Mouse (Mus musculus) heart, embryonic 10.5 days (tissue): ENCODE results near the gene Dlx6. TPM values are rescaled to one million over a fixed set of nuclear protein-coding genes. Genes with fewer than 3 reads are reported as not detected.

Experiments used
- DNase-seq: peaks from one replicate; pipeline ENCODE4 v3.0.0-alpha.2; 2017; ENCODE audit warnings: low spot score
- H3K27ac ChIP-seq: fragments of 300-500 bp; sonication (generic); 2 replicates; pipeline ENCODE4 v1.5.1; 2016; ENCODE audit warnings: mild to moderate bottlenecking
- H3K27me3 ChIP-seq: fragments of 300-500 bp; sonication (generic); 2 replicates; pipeline ENCODE4 v1.6.1; 2016; ENCODE audit warnings: mild to moderate bottlenecking; ENCODE audit not compliant: poor library complexity, insufficient read depth, severe bottlenecking
- H3K36me3 ChIP-seq: fragments of 300-500 bp; sonication (generic); 2 replicates; pipeline ENCODE4 v1.6.1; 2016; ENCODE audit warnings: mild to moderate bottlenecking, moderate library complexity
- H3K4me1 ChIP-seq: fragments of 300-500 bp; sonication (generic); 2 replicates; pipeline ENCODE4 v1.6.1; 2016; ENCODE audit warnings: mild to moderate bottlenecking
- H3K4me3 ChIP-seq: fragments of 300-500 bp; sonication (generic); 2 replicates; pipeline ENCODE4 v1.5.1; 2016; ENCODE audit warnings: mild to moderate bottlenecking, moderate library complexity
- H3K9me3 ChIP-seq: fragments of 300-500 bp; sonication (generic); 2 replicates; pipeline ENCODE4 v1.6.1; 2016; ENCODE audit warnings: mild to moderate bottlenecking, moderate library complexity
- WGBS: fragments of 180-500 bp; shearing (Covaris S2); methylation state at CpG from one replicate; pipeline ENCODE4 v1.1.7; 2016; 5-methylcytosine and 5-hydroxymethylcytosine counted together
- polyA plus RNA-seq: library from polyadenylated mRNA; unstranded; fragments of >200 nt; fragmentation: Nextera tagmentation; extraction: Ambion mirVana; gene quantifications from 2 replicates; pipeline ENCODE4 v1.2.1, GENCODE M21; 2016

Dlx6 gene
- polyA plus RNA-seq, 1 experiment from 2014 or later, result 0.23 TPM

DNA sequence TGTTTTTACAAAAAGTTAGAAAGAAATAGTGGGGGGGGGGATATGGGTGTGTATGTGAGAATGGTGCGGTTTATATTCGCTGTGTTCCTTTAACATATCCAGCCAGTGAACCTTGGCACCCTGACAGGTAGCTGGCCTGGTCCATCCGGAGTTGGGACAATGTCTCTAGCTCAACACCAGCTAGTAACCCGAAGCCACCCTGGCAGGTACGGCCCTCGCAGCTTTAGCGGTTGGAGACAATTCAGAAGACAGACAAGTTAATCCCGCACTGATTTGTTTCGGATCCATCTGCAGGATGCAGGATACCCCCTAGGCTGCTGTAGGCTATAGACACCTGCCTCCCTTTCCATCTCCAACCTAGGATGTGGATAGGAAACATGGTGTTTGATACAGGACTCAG, 9.0 kb upstream of the Dlx6 start:
- under 1% methylated on average over 9 of the region's 9 CpGs for WGBS
- peaks cover 100% of the 10 kb centered on the region for H3K27me3 ChIP-seq

DNA sequence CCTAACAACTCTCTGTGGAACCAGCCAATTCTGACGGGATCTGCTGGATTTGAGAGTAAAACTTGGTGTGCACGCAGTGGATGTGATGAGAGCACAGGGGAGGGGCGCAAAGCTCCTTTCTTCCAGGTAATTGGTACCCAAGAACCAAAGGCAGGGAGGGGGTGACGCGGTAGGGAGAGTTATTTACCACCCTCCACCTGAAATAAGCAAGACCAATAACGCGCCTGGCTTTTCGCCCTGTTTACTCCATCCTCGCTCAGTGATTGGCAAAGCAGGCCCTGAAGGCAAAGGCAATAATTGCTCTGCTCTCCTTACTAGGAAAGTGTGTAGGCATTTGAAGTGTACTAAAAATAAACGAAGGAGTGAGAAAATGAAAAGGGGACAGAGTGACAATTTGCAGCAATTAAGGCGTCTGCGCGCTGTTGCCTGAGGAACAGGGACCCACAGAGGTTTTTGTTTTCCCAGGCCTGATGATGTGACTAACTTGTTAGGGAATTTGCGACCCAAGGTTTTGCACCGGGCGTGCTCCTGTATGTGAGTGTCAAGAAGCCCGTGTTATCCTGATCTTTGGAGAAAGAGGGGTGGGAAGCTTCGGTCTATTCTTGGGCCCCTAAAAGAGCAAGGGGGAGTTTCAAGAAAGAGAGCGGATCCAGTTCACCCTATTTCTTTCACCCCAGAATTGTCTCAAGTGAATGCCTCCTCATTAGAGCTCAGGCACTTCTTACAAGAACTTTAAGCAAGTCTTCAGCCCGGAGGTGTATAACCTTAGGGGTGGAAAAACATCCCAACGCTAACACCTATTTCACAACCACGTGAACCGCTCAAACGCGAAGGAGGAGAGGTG, 8.0 kb upstream of the Dlx6 start:
- WGBS, result under 1% methylated on average over 25 of the region's 25 CpGs
- H3K4me3 ChIP-seq, result no peak overlapping the region

More for the DNA sequence above, 9.0 kb upstream of the Dlx6 start:
- Histone ChIP-seq H3K27ac (no peak overlapping the region), H3K4me1 (no peaks in the 10 kb centered on the region; the same call in 1 of the 2 replicates), H3K9me3 (no peaks in the 10 kb centered on the region), H3K4me3 (no peak overlapping the region), H3K36me3 (no peaks in the 10 kb centered on the region)
- no peak for DNase-seq

GRCm38 (mm10) chr6:6855746-6856185, 7.4 kb upstream of the Dlx6 start:
- Histone ChIP-seq H3K9me3 (no peaks in the 10 kb centered on the region), H3K36me3 (no peaks in the 10 kb centered on the region), H3K4me1 (peaks cover 10% of the 10 kb centered on the region), H3K27ac (no peak overlapping the region), H3K4me3 (no peak overlapping the region), H3K27me3 (peaks cover 100% of the 10 kb centered on the region)
- under 1% methylated on average over 10 of the region's 10 CpGs for WGBS
- DNase-seq, result no peak

More for the DNA sequence above, 8.0 kb upstream of the Dlx6 start:
- no peak for DNase-seq
- H3K36me3 ChIP-seq, result no peaks in the 10 kb centered on the region
- peaks cover 5% of the 10 kb centered on the region for H3K4me1 ChIP-seq
- H3K27me3 ChIP-seq, result peaks cover 100% of the 10 kb centered on the region
- H3K27ac ChIP-seq, result no peak overlapping the region
- no peaks in the 10 kb centered on the region for H3K9me3 ChIP-seq

DNA sequence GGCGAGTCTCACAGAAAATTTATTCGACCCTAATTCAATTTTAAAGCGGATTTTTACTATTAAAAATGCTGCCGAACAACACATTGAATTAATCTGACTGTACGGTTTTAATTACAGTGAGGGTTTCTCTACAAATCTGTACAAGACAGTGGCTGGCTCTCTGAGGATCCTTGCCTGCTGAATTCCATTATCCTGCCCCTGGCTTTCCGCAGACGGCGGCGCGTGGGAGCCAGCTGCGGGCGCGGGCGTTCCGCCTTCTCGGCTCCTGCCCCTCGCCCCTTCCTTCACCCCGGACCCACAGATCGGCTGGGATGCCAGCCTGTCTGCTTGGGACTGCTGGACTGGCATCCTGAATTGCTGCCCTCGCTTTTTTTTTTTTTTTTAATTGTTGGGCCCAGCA, 6.8 kb upstream of the Dlx6 start:
- H3K27me3 ChIP-seq, result peaks cover 99% of the 10 kb centered on the region
- peaks cover 10% of the 10 kb centered on the region for H3K4me1 ChIP-seq
- no peaks in the 10 kb centered on the region for H3K36me3 ChIP-seq
- peak overlapping the region; percentile 32; the same call in 1 of the 2 replicates for H3K4me3 ChIP-seq
- DNase-seq, result no peak
- no peaks in the 10 kb centered on the region for H3K9me3 ChIP-seq
- 1% methylated on average over 20 of the region's 20 CpGs for WGBS
- H3K27ac ChIP-seq, result no peak overlapping the region

DNA sequence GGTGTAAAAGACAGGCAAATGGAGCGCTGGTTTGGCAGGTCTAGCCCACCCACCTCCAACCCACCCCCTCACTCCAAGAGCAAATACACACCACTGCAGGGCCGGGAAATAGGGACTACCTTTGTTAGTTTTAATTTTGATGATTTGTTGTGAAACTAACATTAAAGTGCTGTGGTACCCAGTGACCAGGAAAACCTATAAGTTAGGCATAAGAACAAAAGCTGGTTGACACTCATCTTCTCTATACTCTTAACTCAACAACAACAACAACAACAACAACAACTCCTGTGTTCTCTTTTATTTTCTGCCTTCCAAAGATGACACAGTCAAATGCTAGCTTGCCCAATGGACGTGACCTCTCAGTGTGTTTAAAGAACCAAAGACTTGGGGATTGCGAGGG, 6.3 kb upstream of the Dlx6 start:
- under 1% methylated on average over 4 of the region's 4 CpGs for WGBS
- no peaks in the 10 kb centered on the region for H3K36me3 ChIP-seq
- H3K4me1 ChIP-seq, result peaks cover 10% of the 10 kb centered on the region
- no peak for DNase-seq
- H3K9me3 ChIP-seq, result no peaks in the 10 kb centered on the region
- no peak overlapping the region for H3K27ac ChIP-seq
- H3K4me3 ChIP-seq, result no peak overlapping the region
- peaks cover 99% of the 10 kb centered on the region for H3K27me3 ChIP-seq

DNA sequence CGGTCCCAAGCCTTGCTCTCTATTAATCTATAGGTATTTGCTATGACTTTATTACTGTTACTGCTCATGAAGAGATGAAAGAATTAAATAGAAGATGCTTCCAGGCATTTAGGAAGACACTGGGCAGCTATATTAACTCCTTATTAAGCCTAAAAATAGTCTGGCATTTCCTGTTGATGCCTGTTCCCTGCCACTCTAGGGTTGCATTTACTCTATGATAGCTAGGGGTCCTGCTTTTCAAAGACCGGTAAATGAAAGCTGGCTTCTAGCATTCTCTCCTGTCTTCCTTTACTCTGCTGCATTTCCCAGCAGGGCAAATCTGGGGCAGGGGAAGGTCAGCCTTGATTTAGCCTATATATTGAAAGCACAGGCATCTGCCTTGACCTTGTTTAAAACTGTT, 5.4 kb upstream of the Dlx6 start:
- Histone ChIP-seq H3K36me3 (no peaks in the 10 kb centered on the region), H3K4me3 (no peak overlapping the region), H3K9me3 (no peaks in the 10 kb centered on the region), H3K27me3 (peaks cover 99% of the 10 kb centered on the region), H3K27ac (no peak overlapping the region), H3K4me1 (peaks cover 14% of the 10 kb centered on the region)
- DNase-seq, result no peak
- WGBS, result 6% methylated on average over 2 of the region's 2 CpGs

GRCm38 (mm10) chr6:6858571-6858970, 4.6 kb upstream of the Dlx6 start:
- 0% methylated on average over 1 of the region's 1 CpGs for WGBS
- Histone ChIP-seq H3K27ac (no peak overlapping the region), H3K36me3 (no peaks in the 10 kb centered on the region), H3K9me3 (no peaks in the 10 kb centered on the region), H3K4me3 (no peak overlapping the region), H3K27me3 (peaks cover 99% of the 10 kb centered on the region), H3K4me1 (peaks cover 15% of the 10 kb centered on the region)
- DNase-seq, result no peak

GRCm38 (mm10) chr6:6859111-6859949, 3.8 kb upstream of the Dlx6 start:
- Histone ChIP-seq H3K27me3 (peaks cover 99% of the 10 kb centered on the region), H3K27ac (no peak overlapping the region), H3K9me3 (no peaks in the 10 kb centered on the region), H3K4me1 (peaks cover 21% of the 10 kb centered on the region), H3K36me3 (no peaks in the 10 kb centered on the region), H3K4me3 (peak overlapping the region; percentile 41)
- no peak for DNase-seq
- WGBS, result 1% methylated on average over 19 of the region's 19 CpGs

DNA sequence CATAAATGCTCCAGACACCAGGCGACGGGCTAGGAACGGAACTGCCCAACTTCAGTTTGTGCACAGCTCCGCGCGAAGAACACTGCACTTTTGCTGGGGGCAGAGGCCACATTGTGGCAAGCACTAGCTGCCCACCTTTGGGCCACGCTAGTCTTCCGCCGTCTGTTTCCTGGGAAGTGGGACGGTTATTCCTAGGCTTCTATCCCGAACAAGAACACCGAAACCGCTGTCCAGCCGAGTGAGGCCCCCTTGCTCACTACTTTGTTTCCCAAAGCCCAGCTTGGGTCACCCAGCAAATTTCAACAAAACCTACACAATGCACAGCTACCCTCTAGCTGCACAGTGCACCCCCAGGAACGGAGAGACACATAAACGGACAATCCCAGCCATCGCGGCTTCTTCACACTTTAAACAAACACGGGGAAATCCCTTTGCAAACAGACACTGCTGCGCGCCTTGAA, 3.2 kb upstream of the Dlx6 start:
- Histone ChIP-seq H3K4me1 (peaks cover 21% of the 10 kb centered on the region), H3K36me3 (no peaks in the 10 kb centered on the region), H3K4me3 (peak overlapping the region; percentile 41), H3K27me3 (peaks cover 99% of the 10 kb centered on the region), H3K9me3 (no peaks in the 10 kb centered on the region), H3K27ac (no peak overlapping the region)
- no peak for DNase-seq
- WGBS, result under 1% methylated on average over 21 of the region's 21 CpGs

GRCm38 (mm10) chr6:6860411-6861085, 2.6 kb upstream of the Dlx6 start:
- WGBS, result under 1% methylated on average over 33 of the region's 33 CpGs
- Histone ChIP-seq H3K27me3 (peaks cover 99% of the 10 kb centered on the region), H3K4me3 (peak overlapping the region; percentile 41), H3K9me3 (no peaks in the 10 kb centered on the region), H3K36me3 (no peaks in the 10 kb centered on the region), H3K27ac (no peak overlapping the region), H3K4me1 (peaks cover 21% of the 10 kb centered on the region)
- DNase-seq, result no peak

DNA sequence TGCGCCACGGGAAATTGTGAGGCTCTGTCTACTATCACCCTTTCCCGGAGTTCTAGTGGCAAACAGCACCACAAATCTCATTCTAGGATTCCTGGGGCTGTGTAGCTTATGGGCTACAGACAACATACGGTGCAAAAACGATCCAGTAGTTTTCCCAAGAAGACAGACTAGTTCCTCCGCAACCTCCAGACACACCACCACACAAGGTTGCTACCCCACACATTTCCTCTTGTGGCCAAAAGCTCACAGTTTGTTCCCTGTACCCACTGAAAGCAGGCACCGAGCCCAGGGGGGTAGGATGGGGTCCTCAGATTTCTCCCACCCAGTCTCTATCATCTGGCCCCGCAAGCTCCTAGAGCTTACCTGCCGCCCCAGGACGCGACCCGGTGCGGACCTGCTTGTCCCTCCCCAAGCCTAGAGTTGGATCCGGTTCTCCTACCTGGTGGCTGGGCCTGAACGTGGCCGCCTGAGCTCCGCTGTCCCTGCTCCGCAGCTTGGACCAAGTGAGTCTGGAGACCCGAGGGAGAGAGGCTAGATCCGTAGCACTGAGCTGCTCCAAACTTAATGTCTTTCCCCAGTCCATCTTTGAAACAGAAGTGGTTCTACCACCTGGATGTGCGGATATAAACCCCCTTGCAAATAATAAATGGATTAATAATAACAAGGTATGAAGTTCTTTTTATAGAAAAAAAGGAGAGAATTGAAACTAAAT, 1.9 kb upstream of the Dlx6 start:
- DNase-seq, result no peak
- 0 out of 2 replicates have a peak overlapping the region, but pooled peaks have one; percentile 41 for H3K4me3 ChIP-seq
- no peak overlapping the region for H3K27ac ChIP-seq
- 1% methylated on average over 21 of the region's 21 CpGs for WGBS
- no peaks in the 10 kb centered on the region for H3K9me3 ChIP-seq
- peaks cover 99% of the 10 kb centered on the region for H3K27me3 ChIP-seq
- peaks cover 21% of the 10 kb centered on the region for H3K4me1 ChIP-seq
- H3K36me3 ChIP-seq, result no peaks in the 10 kb centered on the region

DNA sequence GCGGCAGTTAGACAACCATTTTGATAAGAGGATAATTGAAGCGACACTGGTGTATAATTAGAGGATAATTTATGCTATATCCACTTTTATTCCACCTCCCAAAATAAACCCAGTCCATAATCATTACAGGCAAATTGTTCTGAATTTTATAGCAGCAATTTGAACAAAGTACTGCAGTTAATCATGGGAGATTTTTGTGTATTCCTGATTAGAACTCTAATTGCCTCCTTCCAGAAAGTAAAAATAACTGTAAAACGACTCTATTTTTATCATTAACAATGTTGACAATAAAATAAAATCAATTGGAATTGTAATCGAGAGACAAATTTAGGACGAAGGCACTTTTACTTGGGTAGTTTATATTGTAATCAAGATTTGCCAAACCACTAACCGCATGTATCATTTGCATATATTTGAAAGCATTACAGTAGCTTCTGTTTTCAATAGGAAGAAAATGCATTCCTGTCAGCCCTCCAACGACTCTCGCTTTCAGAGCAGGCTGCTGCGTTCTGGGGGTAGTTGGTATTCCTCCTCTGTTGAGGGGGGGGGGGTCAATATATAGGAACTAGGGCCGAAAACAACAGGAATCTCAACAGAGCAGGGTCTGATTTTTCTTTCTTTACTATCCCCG, 1.2 kb upstream of the Dlx6 start:
- Histone ChIP-seq H3K9me3 (no peaks in the 10 kb centered on the region), H3K27ac (no peak overlapping the region), H3K27me3 (peaks cover 99% of the 10 kb centered on the region), H3K4me1 (peaks cover 21% of the 10 kb centered on the region), H3K4me3 (no peak overlapping the region; the same call in 1 of the 2 replicates), H3K36me3 (no peaks in the 10 kb centered on the region)
- no peak for DNase-seq
- 3% methylated on average over 11 of the region's 11 CpGs for WGBS
